Mouse (Mus musculus) heart, adult 18-20 months (tissue): ENCODE measurements around the gene Trpm1. TPM values are rescaled to one million over a fixed set of nuclear protein-coding genes. Genes with fewer than 3 reads are reported as not detected.

Experiments used
- DNase-seq, 2 experiments: peaks; one replicate each; pipeline ENCODE4 v3.0.0; 2021 to 2022; ENCODE audit warnings: mixed read lengths in 1 of 2
- total RNA-seq, 2 experiments: library from RNA; stranded (reverse); gene quantifications; 2 replicates each; pipeline ENCODE4 v1.2.3; 2021

The Trpm1 gene
- total RNA-seq, 2 experiments from 2014 or later: 0.28 TPM; not detected in 1

- no peak for DNase-seq
Measured at GRCm38 (mm10) chr7:64163890-64164289, 10.3 kb downstream of the Trpm1 start.

GRCm38 (mm10) chr7:64164997-64165396 is 11.4 kb downstream of the Trpm1 start:
- DNase-seq: peak; percentile 55 to 74

- no peak for DNase-seq
Measured at GRCm38 (mm10) chr7:64166025-64166424, 12.4 kb downstream of the Trpm1 start.

- DNase-seq: peak; percentile 34 to 36
Measured at GRCm38 (mm10) chr7:64166724-64167123, 13.1 kb downstream of the Trpm1 start.

- DNase-seq: peak; percentile 50 to 64
Measured at GRCm38 (mm10) chr7:64179310-64179709, 25.7 kb downstream of the Trpm1 start.

GRCm38 (mm10) chr7:64185203-64185931 is 31.7 kb downstream of the Trpm1 start:
- DNase-seq: no peak

GRCm38 (mm10) chr7:64185932-64186312 is 32.3 kb downstream of the Trpm1 start:
- DNase-seq: no peak

- peak; percentile 76 for DNase-seq
Measured at GRCm38 (mm10) chr7:64192261-64192943, 38.8 kb downstream of the Trpm1 start.

GRCm38 (mm10) chr7:64193476-64193875 is 39.8 kb downstream of the Trpm1 start:
- DNase-seq: no peak

GRCm38 (mm10) chr7:64196114-64196513 is 42.5 kb downstream of the Trpm1 start:
- no peak for DNase-seq

- DNase-seq: no peak
Measured at GRCm38 (mm10) chr7:64208700-64209099, 55.1 kb downstream of the Trpm1 start.

GRCm38 (mm10) chr7:64212870-64213269 is 59.2 kb downstream of the Trpm1 start:
- no peak for DNase-seq

GRCm38 (mm10) chr7:64214066-64214465 is 60.4 kb downstream of the Trpm1 start:
- no peak for DNase-seq

GRCm38 (mm10) chr7:64215613-64216012 is 62.0 kb downstream of the Trpm1 start:
- no peak for DNase-seq

- no peak for DNase-seq
Measured at GRCm38 (mm10) chr7:64217428-64217827, 63.8 kb downstream of the Trpm1 start.

- no peak for DNase-seq
Measured at GRCm38 (mm10) chr7:64219765-64220164, 66.1 kb downstream of the Trpm1 start.

- DNase-seq: no peak
Measured at GRCm38 (mm10) chr7:64223215-64223614, 69.6 kb downstream of the Trpm1 start.

- peak; percentile 10 for DNase-seq
Measured at GRCm38 (mm10) chr7:64226339-64227194, 72.9 kb downstream of the Trpm1 start.

GRCm38 (mm10) chr7:64227586-64227985 is 74.0 kb downstream of the Trpm1 start:
- no peak for DNase-seq

GRCm38 (mm10) chr7:64228300-64228699 is 74.7 kb downstream of the Trpm1 start:
- no peak for DNase-seq

- no peak for DNase-seq
Measured at GRCm38 (mm10) chr7:64229911-64230310, 76.3 kb downstream of the Trpm1 start.

GRCm38 (mm10) chr7:64231001-64231400 is 77.4 kb downstream of the Trpm1 start:
- DNase-seq: no peak

- DNase-seq: no peak
Measured at GRCm38 (mm10) chr7:64231996-64232395, 78.4 kb downstream of the Trpm1 start.
